In genomic region chr4:123797856-123798255, GRCm38 (mm10) we compare ENCODE assay signal across 8 mouse cellular contexts. TPM values are rescaled to one million over a fixed set of nuclear protein-coding genes. Genes with fewer than 3 reads are reported as not detected.
DNase-seq lines count a peak whose midpoint lies in the region; ATAC-seq and TF ChIP-seq lines count a peak whose summit lies in the region.

No protein-coding gene starts in this region.

- H3K9ac ChIP-seq in forebrain, postnatal 0 days, result no peak overlapping the region
- H3K9ac ChIP-seq in neural tube, embryonic 11.5 days (ENCODE audit: low read length), result no peak overlapping the region
- H3K9ac ChIP-seq in heart, adult 2 months (ENCODE audit: low read depth, low read length), result no peak overlapping the region

- H3K36me3 ChIP-seq in forebrain, postnatal 0 days (ENCODE audit: insufficient read depth), result no peaks in the 10 kb centered on the region
- no peaks in the 10 kb centered on the region for H3K36me3 ChIP-seq in neural tube, embryonic 11.5 days (ENCODE audit: control insufficient read depth, insufficient read depth, low read length)
- no peaks in the 10 kb centered on the region for H3K36me3 ChIP-seq in heart, adult 2 months (ENCODE audit: control insufficient read depth, insufficient read depth, low read length)

- H3K79me2 ChIP-seq in heart, adult 2 months (replicated peaks; ENCODE audit: control insufficient read depth, insufficient read depth, low read length), result no peaks in the 10 kb centered on the region

- no peak overlapping the region for H3K4me3 ChIP-seq in forebrain, postnatal 0 days (ENCODE audit: low read depth, low read length)
- H3K4me3 ChIP-seq in neural tube, embryonic 11.5 days (ENCODE audit: low read depth, low read length), result no peak overlapping the region
- no peak overlapping the region for H3K4me3 ChIP-seq in heart, adult 2 months

- TF ChIP-seq EP300 in heart, adult 2 months (IDR thresholded peaks at IDR 0.05; ENCODE audit: insufficient read depth, low read depth, low read length), result no peak

- intact Hi-C loops in heart, adult 2 months (cut with DNase I), result no loop called here

- TF ChIP-seq POLR2A in heart, adult 2 months (IDR thresholded peaks at IDR 0.05; ENCODE audit: insufficient read depth, low read depth, low read length), result no peak

- DNase-seq in cerebellum, adult 9-10 months, result peak; percentile 17
- DNase-seq in forebrain, postnatal 0 days, result peak; percentile 67
- DNase-seq in left cerebral cortex, adult 11 months (ENCODE audit: low spot score), result peak; percentile 76
- DNase-seq in neural tube, embryonic 11.5 days (ENCODE audit: low spot score), result peak; percentile 72
- no peak for DNase-seq in heart, adult 2 months
- no peak for DNase-seq in thymus, postnatal 10 days (ENCODE audit: low spot score in 2 of 2)
- DNase-seq in urinary bladder, postnatal 10 days (ENCODE audit: low spot score), result no peak

- H3K27ac ChIP-seq in forebrain, postnatal 0 days (ENCODE audit: low read depth, low read length), result peak overlapping the region; percentile 0
- H3K27ac ChIP-seq in neural tube, embryonic 11.5 days (ENCODE audit: low read depth, low read length), result no peak overlapping the region
- H3K27ac ChIP-seq in heart, adult 2 months, result no peak overlapping the region

- H3K4me1 ChIP-seq in forebrain, postnatal 0 days (ENCODE audit: insufficient read depth), result no peaks in the 10 kb centered on the region
- H3K4me1 ChIP-seq in neural tube, embryonic 11.5 days (ENCODE audit: control insufficient read depth, insufficient read depth, low read length), result peaks cover 3% of the 10 kb centered on the region; the same call in 1 of the 2 replicates
- H3K4me1 ChIP-seq in heart, adult 2 months (ENCODE audit: control insufficient read depth, insufficient read depth, low read length), result no peaks in the 10 kb centered on the region

- peak; percentile 94 for ATAC-seq in forebrain, postnatal 0 days
- ATAC-seq in neural tube, embryonic 11.5 days (ENCODE audit: insufficient read depth, low FRiP score, low TSS enrichment), result peak; percentile 93
- no peak for ATAC-seq in monocyte, adult 5-6 weeks (replicated peaks; ENCODE audit: insufficient number of reproducible peaks, low FRiP score, low TSS enrichment, poor library complexity, severe bottlenecking)

- H3K4me2 ChIP-seq in forebrain, postnatal 0 days (ENCODE audit: low read depth), result no peak overlapping the region
- no peak overlapping the region for H3K4me2 ChIP-seq in neural tube, embryonic 11.5 days (ENCODE audit: low read depth)

- WGBS in forebrain, postnatal 0 days, result 17% methylated on average over 7 of the region's 7 CpGs
- WGBS in neural tube, embryonic 11.5 days, result 38% methylated on average over 7 of the region's 7 CpGs
- WGBS in heart, adult 2 months, result 81% methylated on average over 7 of the region's 7 CpGs

- no peaks in the 10 kb centered on the region for H3K27me3 ChIP-seq in forebrain, postnatal 0 days (ENCODE audit: insufficient read depth, low read length)
- no peaks in the 10 kb centered on the region for H3K27me3 ChIP-seq in neural tube, embryonic 11.5 days (ENCODE audit: control insufficient read depth, insufficient read depth, low read length)
- no peaks in the 10 kb centered on the region for H3K27me3 ChIP-seq in heart, adult 2 months (ENCODE audit: control insufficient read depth, insufficient read depth, low read length)

- no peak for TF ChIP-seq CTCF in forebrain, postnatal 0 days (IDR thresholded peaks at IDR 0.05; ENCODE audit: low read depth)
- no peak for TF ChIP-seq CTCF in heart, adult 2 months (IDR thresholded peaks at IDR 0.05)

- no peaks in the 10 kb centered on the region for H3K9me3 ChIP-seq in forebrain, postnatal 0 days (ENCODE audit: low read length)
- no peaks in the 10 kb centered on the region for H3K9me3 ChIP-seq in neural tube, embryonic 11.5 days (ENCODE audit: control insufficient read depth, low read length)

RNA-seq across cellular contexts. Expression of gene Rhbdl2, which starts 10.2 kb away (rescaled TPM):
- 0.48 and 0.54 TPM in 2 replicates for total RNA-seq in forebrain, postnatal 0 days (2014; rRNA removed)
- 0.73 and 0.86 TPM in 2 replicates for polyA plus RNA-seq in forebrain, postnatal 0 days (2015; fragmentation: Nextera tagmentation; extraction: Ambion mirVana)
- polyA plus RNA-seq in neural tube, embryonic 11.5 days (2014; fragmentation: Nextera tagmentation; extraction: Ambion mirVana), result 0.20 and 0.38 TPM in 2 replicates
- total RNA-seq in heart, adult 2 months (2021), result not detected
- 0.23 and 0.33 TPM in 2 replicates for polyA plus RNA-seq in heart, adult 2 months (2012; rRNA removed)
- total RNA-seq in monocyte, adult 5-6 weeks (2017), result not detected in 3 replicates

RNA-seq across cellular contexts. Expression of gene Akirin1, which starts 47.7 kb away (rescaled TPM):
- total RNA-seq in forebrain, postnatal 0 days (2014; rRNA removed), result 60.7 and 64.1 TPM in 2 replicates
- polyA plus RNA-seq in forebrain, postnatal 0 days (2015; fragmentation: Nextera tagmentation; extraction: Ambion mirVana), result 65.9 and 69.0 TPM in 2 replicates
- polyA plus RNA-seq in neural tube, embryonic 11.5 days (2014; fragmentation: Nextera tagmentation; extraction: Ambion mirVana), result 92.1 and 93.3 TPM in 2 replicates
- total RNA-seq in heart, adult 2 months (2021), result 10 to 100 TPM; 24.2 to 28.3 TPM
- polyA plus RNA-seq in heart, adult 2 months (2012; rRNA removed), result 13.4 and 19.2 TPM in 2 replicates
- total RNA-seq in monocyte, adult 5-6 weeks (2017), result 59.0 to 64.4 TPM (median 63.3 TPM) in 3 replicates

Comparison
In these comparisons a context has a peak if more than half of its experiments do, and no peak if none do; other contexts are left out.
1. DNase-seq: peak in cerebellum, adult 9-10 months (single experiment), forebrain, postnatal 0 days (single experiment), left cerebral cortex, adult 11 months (single experiment) and neural tube, embryonic 11.5 days (single experiment); none in heart, adult 2 months (0 of 2), thymus, postnatal 10 days (0 of 2) and urinary bladder, postnatal 10 days (single experiment).